Mouse (Mus musculus) liver, embryonic 14.5 days (tissue): ENCODE measurements around the gene Tenm2.

ENCODE experiments used
- CTCF ChIP-seq: IDR thresholded peaks from 2 replicates; pipeline ENCODE4 v1.5.1; 2016; ENCODE audit warnings: antibody characterized with exemption, low read depth, control low read depth
- EP300 ChIP-seq: IDR thresholded peaks from 2 replicates; pipeline ENCODE4 v1.6.1; 2016; ENCODE audit warnings: antibody characterized with exemption, low read depth

DNA sequence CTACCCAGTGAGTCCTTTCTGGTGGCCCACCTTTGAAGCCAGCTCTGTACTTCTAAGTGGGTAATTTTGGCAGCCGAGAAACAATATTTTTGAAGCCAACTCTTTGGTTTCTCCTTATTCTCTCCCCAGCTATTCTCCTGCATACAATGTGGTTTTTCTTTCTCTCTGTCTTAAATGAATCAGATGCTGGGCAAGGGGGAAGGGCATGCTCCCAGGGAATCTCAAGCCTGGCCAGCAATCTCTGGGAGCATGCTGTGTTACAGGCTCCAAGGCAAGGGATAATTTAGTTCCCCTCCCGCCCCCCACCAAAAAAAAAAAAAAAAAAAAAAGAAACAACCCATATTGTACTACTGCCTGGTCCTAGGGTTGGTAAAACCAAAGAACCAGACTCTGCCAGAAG lies 1112.5 kb downstream of the Tenm2 start:
- TF ChIP-seq CTCF, result no peak
- TF ChIP-seq EP300, result no peak
